Mouse (Mus musculus) heart, embryonic 15.5 days (tissue): Measurements from ENCODE around the gene Rgl1. TPM values are rescaled to one million over a fixed set of nuclear protein-coding genes. Genes with fewer than 3 reads are reported as not detected.
"Not testable (repeated sequence)": the region's sequence is repeated elsewhere in the genome, so short reads cannot be mapped to it uniquely, and the experiment has no call there.

ENCODE experiments used
- ATAC-seq: fragments of 200-750 bp; cut with Nextera tagmentation; replicated peaks from 2 replicates; pipeline ENCODE4 v1.8.0; 2017; ENCODE audit warnings: low read depth, moderate TSS enrichment; ENCODE audit not compliant: insufficient number of reproducible peaks, insufficient read depth, low FRiP score
- H3K27ac ChIP-seq: fragments of 300-500 bp; sonication (generic); 2 replicates; pipeline ENCODE4 v1.5.1; 2015; ENCODE audit warnings: mild to moderate bottlenecking, inconsistent platforms
- H3K27me3 ChIP-seq: fragments of 300-500 bp; sonication (generic); 2 replicates; pipeline ENCODE4 v1.6.1; 2015; ENCODE audit warnings: inconsistent platforms
- H3K36me3 ChIP-seq: fragments of 300-500 bp; sonication (generic); 2 replicates; pipeline ENCODE4 v1.6.1; 2015; ENCODE audit warnings: mild to moderate bottlenecking, inconsistent platforms
- H3K4me1 ChIP-seq: fragments of 300-500 bp; sonication (generic); replicated peaks from 2 replicates; pipeline ENCODE4 v1.6.1; 2015; ENCODE audit warnings: inconsistent platforms
- H3K4me2 ChIP-seq: fragments of 300-500 bp; sonication (generic); 2 replicates; pipeline ENCODE4 v1.6.1; 2015; ENCODE audit warnings: inconsistent platforms, mild to moderate bottlenecking, moderate library complexity
- H3K4me3 ChIP-seq: fragments of 300-500 bp; sonication (generic); 2 replicates; pipeline ENCODE4 v1.5.1; 2015; ENCODE audit warnings: mild to moderate bottlenecking, inconsistent platforms
- H3K9ac ChIP-seq: fragments of 300-500 bp; sonication (generic); 2 replicates; pipeline ENCODE4 v1.6.1; 2015; ENCODE audit warnings: mild to moderate bottlenecking, inconsistent platforms
- H3K9me3 ChIP-seq: fragments of 300-500 bp; sonication (generic); replicated peaks from 2 replicates; pipeline ENCODE4 v1.6.1; 2016; ENCODE audit warnings: inconsistent platforms
- whole genome bisulfite sequencing: fragments of 180-500 bp; shearing (Covaris S2); methylation state at CpG from one replicate; pipeline ENCODE4 v1.1.7; 2015; ENCODE audit warnings: mixed read lengths; 5-methylcytosine and 5-hydroxymethylcytosine counted together
- polyA plus RNA-seq: library from polyadenylated mRNA; unstranded; fragments of >200 nt; fragmentation: Nextera tagmentation; extraction: Ambion mirVana; gene quantifications from 2 replicates; pipeline ENCODE4 v1.2.1, GENCODE M21; 2015

Rgl1 gene
- polyA plus RNA-seq, 1 experiment from 2014 or later: 64.6 TPM

DNA sequence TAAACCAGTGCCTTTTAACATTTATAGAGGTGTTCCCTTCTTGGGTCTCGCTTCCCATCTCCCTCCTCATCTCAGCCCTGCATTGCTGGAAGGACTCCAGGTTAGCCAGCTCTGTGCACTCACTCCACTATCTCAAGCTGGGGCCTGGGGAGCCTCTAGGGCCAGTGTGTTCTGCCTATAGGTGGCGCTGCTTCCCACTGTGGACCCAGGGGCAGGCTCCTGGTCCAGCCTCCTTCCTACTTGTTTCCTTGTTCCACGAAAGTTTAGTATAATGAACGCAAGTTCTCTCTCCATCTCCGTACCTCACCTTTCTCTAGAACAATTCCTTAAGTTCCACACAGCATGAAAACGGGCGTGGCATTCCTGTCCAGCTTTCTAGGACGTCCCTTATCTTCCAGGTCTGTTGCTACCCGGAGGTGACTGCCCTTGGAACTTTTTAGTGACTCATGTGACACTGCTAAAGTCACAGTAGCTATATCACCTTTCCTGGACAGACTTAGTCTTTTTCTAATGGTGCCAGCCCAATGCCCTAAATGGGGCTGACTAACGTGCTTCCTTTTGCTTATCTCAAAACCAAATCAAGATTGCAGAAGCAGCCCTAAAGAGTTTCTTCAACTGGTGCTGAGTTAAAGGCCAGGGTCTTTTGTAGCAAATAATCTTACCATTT, 13.1 kb upstream of the Rgl1 start:
- H3K4me2 ChIP-seq: 0 out of 2 replicates have a peak overlapping the region, but pooled peaks have one; percentile 6
- peak; percentile 73 for ATAC-seq
- no peaks in the 10 kb centered on the region; the same call in 1 of the 2 replicates for H3K27me3 ChIP-seq
- no peaks in the 10 kb centered on the region for H3K9me3 ChIP-seq
- WGBS: 21% methylated on average over 10 of the region's 10 CpGs
- peaks cover 25% of the 10 kb centered on the region for H3K36me3 ChIP-seq
- H3K4me1 ChIP-seq: peaks cover 8% of the 10 kb centered on the region; the same call in 1 of the 2 replicates
- no peak overlapping the region for H3K27ac ChIP-seq
- no peak overlapping the region for H3K4me3 ChIP-seq
- H3K9ac ChIP-seq: no peak overlapping the region

DNA sequence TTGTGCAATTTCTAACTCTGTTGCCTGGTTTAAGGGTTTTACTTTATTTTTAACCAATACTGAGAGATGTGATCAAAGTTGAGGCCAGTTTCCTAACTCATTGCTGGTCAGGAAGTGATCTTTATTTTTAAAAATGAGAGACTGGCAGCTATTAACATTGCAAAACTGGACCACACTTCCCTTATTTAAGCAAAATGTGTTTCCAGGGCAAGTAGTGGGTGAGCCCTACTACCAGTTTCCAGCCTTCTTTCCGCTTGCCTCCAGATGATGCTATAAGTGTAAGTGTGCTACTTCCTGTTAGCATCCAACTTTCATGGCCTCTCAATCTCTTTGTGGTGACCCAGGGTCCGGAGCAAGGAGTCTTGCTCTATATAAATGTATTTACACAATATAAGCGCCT, 8.4 kb upstream of the Rgl1 start:
- not testable (repeated sequence) for H3K9me3 ChIP-seq, H3K27me3 ChIP-seq, ATAC-seq, H3K4me2 ChIP-seq, H3K4me3 ChIP-seq, H3K4me1 ChIP-seq, H3K9ac ChIP-seq, H3K27ac ChIP-seq
- WGBS: 86% methylated on average over 3 of the region's 3 CpGs
- peaks cover 66% of the 10 kb centered on the region for H3K36me3 ChIP-seq

GRCm38 (mm10) chr1:152771016-152771415, 4.9 kb upstream of the Rgl1 start:
- Histone ChIP-seq H3K9ac (no peak overlapping the region), H3K4me1 (peaks cover 2% of the 10 kb centered on the region; the same call in 1 of the 2 replicates), H3K4me3 (no peak overlapping the region), H3K27ac (no peak overlapping the region), H3K9me3 (no peaks in the 10 kb centered on the region), H3K4me2 (no peak overlapping the region), H3K36me3 (peaks cover 66% of the 10 kb centered on the region), H3K27me3 (no peaks in the 10 kb centered on the region)
- WGBS: 88% methylated on average over 9 of the region's 9 CpGs
- ATAC-seq: no peak

DNA sequence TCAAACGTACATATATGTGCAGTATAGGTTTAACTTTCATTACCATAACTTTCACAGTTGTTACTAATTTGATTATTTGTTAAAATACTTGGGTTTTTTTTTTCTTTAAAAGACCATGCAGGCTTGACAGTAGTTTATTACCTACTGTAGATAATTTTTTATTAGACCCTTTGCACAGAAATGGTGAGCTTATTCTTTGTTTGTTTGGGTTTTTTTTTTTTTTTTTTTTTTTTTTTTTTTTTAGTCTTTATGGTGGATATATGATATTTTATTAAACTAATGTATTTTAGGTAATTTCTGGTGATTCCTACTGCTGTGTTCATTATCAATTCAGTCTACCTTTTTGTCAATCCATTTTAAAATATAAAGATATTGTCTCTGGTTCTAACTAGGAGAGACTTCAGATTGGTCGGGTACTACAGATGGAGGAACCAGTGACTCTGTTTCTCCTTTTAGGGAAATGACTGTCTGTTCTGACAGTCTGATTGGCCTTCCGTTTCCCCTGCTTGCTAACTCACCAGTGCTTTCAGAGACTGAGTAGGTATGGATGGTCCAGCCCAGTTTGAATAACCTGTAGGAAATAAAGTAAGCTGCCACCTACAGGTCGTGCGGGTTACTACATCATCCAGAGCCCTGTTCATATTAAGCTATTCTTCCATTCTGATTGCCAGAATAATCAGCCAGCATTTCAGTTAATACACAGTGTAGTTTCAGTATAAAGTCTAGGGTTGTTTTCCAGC, 1.8 kb upstream of the Rgl1 start:
- ATAC-seq: no peak
- peaks cover 37% of the 10 kb centered on the region for H3K36me3 ChIP-seq
- H3K4me1 ChIP-seq: peaks cover 9% of the 10 kb centered on the region
- H3K9ac ChIP-seq: no peak overlapping the region; the same call in 1 of the 2 replicates
- WGBS: 6% methylated on average over 5 of the region's 5 CpGs
- H3K9me3 ChIP-seq: no peaks in the 10 kb centered on the region
- no peak overlapping the region for H3K27ac ChIP-seq
- peaks cover 10% of the 10 kb centered on the region for H3K27me3 ChIP-seq
- peak overlapping the region; percentile 94 for H3K4me2 ChIP-seq
- H3K4me3 ChIP-seq: no peak overlapping the region; the same call in 1 of the 2 replicates

- peak; percentile 56 for ATAC-seq
- peaks cover 28% of the 10 kb centered on the region for H3K36me3 ChIP-seq
Measured at GRCm38 (mm10) chr1:152766804-152767748, 925 bp upstream of the Rgl1 start.

GRCm38 (mm10) chr1:152761791-152762190, 4.4 kb downstream of the Rgl1 start:
- H3K4me2 ChIP-seq: no peak overlapping the region
- WGBS: 64% methylated on average over 2 of the region's 2 CpGs
- H3K9me3 ChIP-seq: no peaks in the 10 kb centered on the region
- peaks cover 6% of the 10 kb centered on the region; the same call in 1 of the 2 replicates for H3K4me1 ChIP-seq
- H3K4me3 ChIP-seq: no peak overlapping the region
- H3K9ac ChIP-seq: no peak overlapping the region
- H3K36me3 ChIP-seq: no peaks in the 10 kb centered on the region
- H3K27me3 ChIP-seq: peaks cover 10% of the 10 kb centered on the region
- no peak for ATAC-seq
- H3K27ac ChIP-seq: no peak overlapping the region

More at GRCm38 (mm10) chr1:152766804-152767748, 925 bp upstream of the Rgl1 start:
- Histone ChIP-seq H3K4me3 (peak overlapping the region; percentile 95), H3K27me3 (peaks cover 10% of the 10 kb centered on the region), H3K9ac (peak overlapping the region; percentile 98), H3K4me2 (peak overlapping the region; percentile 94), H3K9me3 (no peaks in the 10 kb centered on the region), H3K27ac (peak overlapping the region; percentile 93), H3K4me1 (peaks cover 9% of the 10 kb centered on the region)
- WGBS: under 1% methylated on average over 59 of the region's 60 CpGs

DNA sequence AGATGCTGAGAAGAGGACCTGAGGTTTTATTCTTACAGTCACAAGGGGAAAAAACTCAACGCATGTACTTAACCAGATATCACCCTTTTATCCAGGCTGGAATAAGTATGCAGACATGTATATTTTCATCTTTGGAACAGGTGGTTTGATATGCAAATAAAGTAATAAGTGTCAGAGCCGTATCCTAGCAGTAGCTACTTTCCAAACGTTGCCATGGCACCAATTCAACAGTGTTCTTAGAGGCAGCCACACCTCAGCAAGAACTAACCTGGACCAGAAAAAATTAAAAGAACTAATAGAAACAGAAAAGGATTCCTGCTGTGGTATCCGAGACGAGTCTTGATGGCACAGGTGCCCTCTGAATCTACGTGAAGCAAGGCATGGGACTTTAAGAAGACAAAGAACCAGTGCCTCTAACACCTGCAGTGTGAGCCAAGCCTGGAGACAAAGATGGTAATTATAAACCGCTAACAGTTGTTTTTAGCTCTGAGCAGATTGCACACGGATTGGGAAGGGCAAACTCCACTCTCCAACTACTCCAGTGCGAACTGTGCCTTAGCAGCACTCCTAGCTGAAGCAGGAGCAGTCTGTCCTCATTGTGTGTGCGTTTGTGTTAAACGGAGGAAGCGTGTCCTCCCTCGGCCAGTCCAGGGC, 15.7 kb downstream of the Rgl1 start, which contains the start of gene Apobec4:
TSS of gene Apobec4 (plus strand) at position 240 of the 654 bp plus-strand sequence.
- no peak within 1 kb of the TSS for H3K4me2 ChIP-seq
- no peak for ATAC-seq
- no peaks in the 10 kb centered on the region for H3K9me3 ChIP-seq
- peak within 1 kb of the TSS; percentile 29; the same call in 1 of the 2 replicates for H3K27ac ChIP-seq
- no peak within 1 kb of the TSS for H3K4me3 ChIP-seq
- H3K36me3 ChIP-seq: no peaks in the 10 kb centered on the region
- H3K27me3 ChIP-seq: no peaks in the 10 kb centered on the region
- H3K9ac ChIP-seq: no peak within 1 kb of the TSS
- 67% methylated on average over 13 of the region's 13 CpGs for WGBS
- H3K4me1 ChIP-seq: peaks cover 9% of the 10 kb centered on the region; the same call in 1 of the 2 replicates

DNA sequence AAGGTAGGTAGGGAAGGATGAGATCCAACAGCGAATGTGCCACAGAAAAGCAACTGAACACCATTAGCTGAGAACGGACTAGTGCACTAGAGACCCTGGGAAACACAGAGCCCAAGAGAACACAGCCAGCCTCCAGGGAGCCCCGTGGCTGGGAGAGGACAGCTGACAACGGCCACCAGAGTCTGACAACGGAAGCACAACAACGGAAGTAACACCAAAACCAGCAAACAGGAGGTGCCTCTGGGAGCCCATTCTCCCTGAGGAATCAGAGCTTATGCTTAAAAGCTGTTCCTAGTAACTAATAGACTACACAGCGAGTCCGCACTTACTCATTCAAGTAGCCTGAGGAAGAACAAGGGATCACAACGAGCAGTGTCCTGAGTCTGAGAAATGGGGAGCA, 16.9 kb downstream of the Rgl1 start:
- WGBS: 74% methylated on average over 9 of the region's 9 CpGs
- ATAC-seq: no peak
- Histone ChIP-seq H3K27me3 (no peaks in the 10 kb centered on the region), H3K4me2 (no peak overlapping the region), H3K36me3 (no peaks in the 10 kb centered on the region), H3K9me3 (no peaks in the 10 kb centered on the region), H3K27ac (no peak overlapping the region), H3K4me3 (no peak overlapping the region), H3K4me1 (peaks cover 9% of the 10 kb centered on the region; the same call in 1 of the 2 replicates), H3K9ac (no peak overlapping the region)

DNA sequence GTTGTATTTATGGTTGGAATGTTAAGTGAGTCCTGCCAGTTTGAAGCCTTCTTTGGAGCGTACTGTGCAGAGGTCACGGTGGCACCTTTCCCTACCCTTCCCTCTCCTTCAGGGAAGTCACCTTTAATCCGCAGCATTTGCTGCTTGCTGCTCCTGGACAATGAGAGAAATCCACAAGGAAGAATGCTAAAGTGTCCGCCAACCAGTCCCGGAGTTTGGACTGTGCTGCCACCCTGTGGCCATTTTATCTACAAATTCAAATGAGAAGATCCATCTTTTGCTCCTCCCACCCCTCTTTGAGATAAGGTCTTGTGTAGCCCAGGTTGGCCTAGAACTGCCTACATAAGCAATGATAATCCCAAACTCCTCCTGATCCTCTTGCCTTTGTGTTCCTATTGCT, 19.7 kb downstream of the Rgl1 start:
- Histone ChIP-seq H3K4me1 (peaks cover 14% of the 10 kb centered on the region), H3K4me3 (no peak overlapping the region), H3K27me3 (no peaks in the 10 kb centered on the region), H3K4me2 (no peak overlapping the region), H3K27ac (no peak overlapping the region), H3K9me3 (no peaks in the 10 kb centered on the region), H3K36me3 (no peaks in the 10 kb centered on the region), H3K9ac (no peak overlapping the region)
- no peak; the same call in 1 of the 2 replicates for ATAC-seq
- WGBS: 8% methylated on average over 5 of the region's 5 CpGs

DNA sequence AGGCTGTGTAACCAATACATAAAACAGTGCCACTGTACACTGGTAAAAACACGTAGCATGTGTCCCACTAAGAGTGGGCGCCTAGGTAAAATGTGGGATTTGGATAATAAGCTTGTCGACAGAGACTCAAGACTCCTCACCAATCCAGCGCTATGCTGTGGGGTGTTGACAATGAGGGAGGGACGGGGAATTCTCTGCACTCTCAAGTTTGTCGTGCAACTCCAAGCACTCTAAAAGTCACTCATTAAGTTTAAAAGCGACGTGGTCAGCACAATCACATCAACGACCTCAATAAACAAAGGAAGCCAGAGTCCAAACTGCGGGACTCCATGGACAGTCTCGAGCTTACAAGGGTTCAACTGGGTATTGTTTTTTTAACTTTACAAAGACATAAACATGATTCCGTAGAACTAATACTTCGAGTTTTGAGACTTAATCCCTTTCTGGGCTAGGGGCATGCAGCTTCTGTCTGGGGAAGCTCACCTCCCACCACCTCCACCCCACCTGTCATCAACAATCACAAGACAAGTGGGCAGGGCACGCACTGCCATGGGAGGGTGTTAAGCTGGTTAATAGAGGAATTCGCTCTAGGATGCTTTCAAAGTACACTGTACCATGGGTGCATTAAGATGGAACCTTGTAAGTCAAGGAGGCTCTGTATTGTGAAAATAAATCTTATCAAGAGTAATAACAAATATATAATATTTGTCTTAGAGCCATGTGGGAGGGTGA, 22.9 kb downstream of the Rgl1 start:
- ATAC-seq: no peak
- Histone ChIP-seq H3K4me2 (no peak overlapping the region), H3K9me3 (no peaks in the 10 kb centered on the region), H3K9ac (no peak overlapping the region), H3K4me3 (no peak overlapping the region), H3K36me3 (no peaks in the 10 kb centered on the region), H3K4me1 (peaks cover 14% of the 10 kb centered on the region), H3K27ac (peak overlapping the region; percentile 42), H3K27me3 (no peaks in the 10 kb centered on the region)
- 40% methylated on average over 15 of the region's 15 CpGs for WGBS
